Mouse (Mus musculus): ENCODE measurements around the gene Sirt2. TPM values are rescaled to one million over a fixed set of nuclear protein-coding genes. Genes with fewer than 3 reads are reported as not detected.

Gene Sirt2
- 100 to 1,000 TPM; 119 to 122 TPM for total RNA-seq (2021)
- long read RNA-seq, experiment 1, transcript Sirt2-201 (16 exons, 1,843 nt): minor isoform, 25 of 119 reads
- long read RNA-seq, experiment 1, transcript Sirt2-202 (15 exons, 1,828 nt): major isoform, 76 of 119 reads
- long read RNA-seq, experiment 1, partial matches to known transcripts: 5 of 119 reads
- long read RNA-seq, experiment 1, other reads (novel, unspliced or antisense): 11 of 119 reads
- long read RNA-seq, experiment 2, transcript Sirt2-201 (16 exons, 1,843 nt): minor isoform, 14 of 93 reads
- long read RNA-seq, experiment 2, transcript Sirt2-202 (15 exons, 1,828 nt): major isoform, 63 of 93 reads
- long read RNA-seq, experiment 2, partial matches to known transcripts: 3 of 93 reads
- long read RNA-seq, experiment 2, other reads (novel, unspliced or antisense): 10 of 93 reads

- intact Hi-C loops (cut with DNase I): no loop called here
- peak within 1 kb of the TSS; percentile 94 for H3K27ac ChIP-seq
- peak within 1 kb of the TSS; percentile 75 for H3K4me3 ChIP-seq
- no peak; the same call in 1 of the 2 replicates for TF ChIP-seq CTCF (IDR thresholded peaks at IDR 0.05)
- DNase-seq (ENCODE audit: extremely low spot score in 1 of 2, low spot score in 2 of 2): peak; percentile 94 to 97
These were observed at the start of gene Sirt2 for GRCm38 (mm10) chr7:28766173-28766879. Gene Sirt2, plus strand, starts transcription at chr7:28766735.

- Histone ChIP-seq H3K27ac (no peak overlapping the region), H3K4me3 (no peak overlapping the region)
- DNase-seq (ENCODE audit: extremely low spot score in 1 of 2, low spot score in 2 of 2): no peak
- intact Hi-C loops (cut with DNase I): no loop called here
- TF ChIP-seq CTCF (IDR thresholded peaks at IDR 0.05): no peak
These were observed 48.8 kb upstream of the Sirt2 start for GRCm38 (mm10) chr7:28717726-28718125.

GRCm38 (mm10) chr7:28719159-28719558 is 47.4 kb upstream of the Sirt2 start:
- no peak overlapping the region for H3K27ac ChIP-seq
- TF ChIP-seq CTCF (IDR thresholded peaks at IDR 0.05): no peak
- intact Hi-C loops (cut with DNase I): no loop called here
- no peak for DNase-seq (ENCODE audit: extremely low spot score in 1 of 2, low spot score in 2 of 2)
- H3K4me3 ChIP-seq: no peak overlapping the region

- Histone ChIP-seq H3K27ac (no peak overlapping the region), H3K4me3 (no peak overlapping the region)
- no peak for TF ChIP-seq CTCF (IDR thresholded peaks at IDR 0.05)
- DNase-seq (ENCODE audit: extremely low spot score in 1 of 2, low spot score in 2 of 2): no peak
- intact Hi-C loops (cut with DNase I): no loop called here
These were observed 46.9 kb upstream of the Sirt2 start for GRCm38 (mm10) chr7:28719650-28720049.

GRCm38 (mm10) chr7:28720753-28721537 is 45.6 kb upstream of the Sirt2 start:
- no peak overlapping the region for H3K27ac ChIP-seq
- intact Hi-C loops (cut with DNase I): no loop called here
- DNase-seq (ENCODE audit: extremely low spot score in 1 of 2, low spot score in 2 of 2): no peak
- no peak overlapping the region for H3K4me3 ChIP-seq
- no peak for TF ChIP-seq CTCF (IDR thresholded peaks at IDR 0.05)

GRCm38 (mm10) chr7:28722079-28722478 is 44.5 kb upstream of the Sirt2 start:
- intact Hi-C loops (cut with DNase I): no loop called here
- DNase-seq (ENCODE audit: extremely low spot score in 1 of 2, low spot score in 2 of 2): no peak
- H3K27ac ChIP-seq: no peak overlapping the region

GRCm38 (mm10) chr7:28724613-28725012 is 41.9 kb upstream of the Sirt2 start:
- intact Hi-C loops (cut with DNase I): loop anchor here (5.0 kb wide), 1 partner anchor 157 kb away; no protein-coding TSS in a partner anchor
- no peak for TF ChIP-seq CTCF (IDR thresholded peaks at IDR 0.05)
- Histone ChIP-seq H3K27ac (no peak overlapping the region), H3K4me3 (no peak overlapping the region)
- DNase-seq (ENCODE audit: extremely low spot score in 1 of 2, low spot score in 2 of 2): no peak

More at GRCm38 (mm10) chr7:28722079-28722478, 44.5 kb upstream of the Sirt2 start:
- no peak overlapping the region for H3K4me3 ChIP-seq
- TF ChIP-seq CTCF (IDR thresholded peaks at IDR 0.05): no peak; the same call in 1 of the 2 replicates

GRCm38 (mm10) chr7:28726600-28726999 is 39.9 kb upstream of the Sirt2 start:
- peak overlapping the region; percentile 32; the same call in 1 of the 2 replicates for H3K4me3 ChIP-seq
- no peak; the same call in none of the 2 replicates for TF ChIP-seq CTCF (IDR thresholded peaks at IDR 0.05)
- DNase-seq (ENCODE audit: extremely low spot score in 1 of 2, low spot score in 2 of 2): peak; percentile 81 to 88
- H3K27ac ChIP-seq: peak overlapping the region; percentile 68
- intact Hi-C loops (cut with DNase I): loop anchor here (2.0 to 5.0 kb wide), 3 partner anchors 126 to 282 kb away; no protein-coding TSS in a partner anchor

- TF ChIP-seq CTCF (IDR thresholded peaks at IDR 0.05): peak; percentile 60
- H3K4me3 ChIP-seq: no peak overlapping the region
- peak overlapping the region; percentile 69 for H3K27ac ChIP-seq
- intact Hi-C loops (cut with DNase I): loop anchor here (2.0 to 5.0 kb wide), 3 partner anchors 127 to 283 kb away; no protein-coding TSS in a partner anchor
- DNase-seq (ENCODE audit: extremely low spot score in 1 of 2, low spot score in 2 of 2): peak; percentile 39 to 41
These were observed 38.7 kb upstream of the Sirt2 start for GRCm38 (mm10) chr7:28727649-28728340.

GRCm38 (mm10) chr7:28732341-28733142 is 34.0 kb upstream of the Sirt2 start:
- Histone ChIP-seq H3K27ac (no peak overlapping the region), H3K4me3 (peak overlapping the region; percentile 35)
- peak in 1 of 2 experiments; percentile 53 for DNase-seq (ENCODE audit: extremely low spot score in 1 of 2, low spot score in 2 of 2)
- intact Hi-C loops (cut with DNase I): no loop called here
- no peak for TF ChIP-seq CTCF (IDR thresholded peaks at IDR 0.05)

Measured in left cerebral cortex, adult 2 months (tissue).